In the genomic region with DNA sequence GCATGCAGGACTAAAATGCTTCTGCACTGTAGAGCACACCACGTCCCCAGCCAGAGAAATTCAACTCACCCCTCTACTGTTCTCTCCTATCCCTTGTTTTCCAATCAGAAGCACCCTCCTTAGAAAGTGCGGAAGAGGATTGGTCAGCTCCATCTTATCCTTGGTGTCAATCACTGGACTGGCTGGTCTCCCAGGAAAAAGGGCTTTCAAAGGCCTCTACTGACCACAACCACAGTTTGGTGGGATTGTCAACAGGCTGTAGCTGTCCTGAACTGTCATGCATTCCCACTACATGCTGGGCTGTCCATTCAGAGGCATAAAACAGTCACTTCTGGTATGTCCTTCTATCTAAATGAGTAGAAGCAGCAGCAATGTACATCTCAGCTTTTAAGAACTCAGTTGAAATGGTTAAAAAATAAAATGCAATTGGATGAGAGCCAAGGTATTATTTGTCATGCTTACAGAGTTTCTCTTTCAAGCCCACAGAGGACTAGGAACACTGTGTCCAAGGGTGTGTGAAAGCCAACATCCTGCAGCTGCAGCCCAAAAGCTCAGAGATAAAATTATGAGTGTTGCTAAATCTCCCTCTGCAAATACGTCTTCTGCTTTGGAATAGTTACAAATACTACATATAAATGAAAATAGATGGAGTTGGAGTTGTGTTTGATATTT, we compare ENCODE assay signal across 18 mouse cellular contexts.
DNase-seq lines count a peak whose midpoint lies in the region; ATAC-seq and TF ChIP-seq lines count a peak whose summit lies in the region.
"Had no signal": no experiment of that assay in that cellular context is flagged by ENCODE, and none has a peak within 500 bp of the region (broad histone marks: within the 10 kb centered on the region; RNA-seq: fewer than 3 reads in every experiment).

No protein-coding gene starts in this region.

- no peaks in the 10 kb centered on the region for H3K36me3 ChIP-seq in heart, adult 2 months (ENCODE audit: control insufficient read depth, insufficient read depth, low read length)
- no peaks in the 10 kb centered on the region for H3K36me3 ChIP-seq in heart, embryonic 11.5 days (ENCODE audit: control insufficient read depth, insufficient read depth, low read length)
- no peaks in the 10 kb centered on the region for H3K36me3 ChIP-seq in lung, embryonic 14.5 days (ENCODE audit: insufficient read depth)
- H3K36me3 ChIP-seq in embryonic facial prominence, embryonic 14.5 days (ENCODE audit: control insufficient read depth, insufficient read depth, low read length), result no peaks in the 10 kb centered on the region
- no peaks in the 10 kb centered on the region for H3K36me3 ChIP-seq in forebrain, embryonic 11.5 days (ENCODE audit: control insufficient read depth, insufficient read depth, low read length)
- H3K36me3 ChIP-seq: hindbrain, embryonic 13.5 days; limb, embryonic 15.5 days; liver, embryonic 15.5 days had no signal

- no peak overlapping the region for H3K4me3 ChIP-seq in heart, adult 2 months
- H3K4me3 ChIP-seq in heart, embryonic 11.5 days (ENCODE audit: low read depth, low read length), result no peak overlapping the region
- H3K4me3 ChIP-seq in lung, embryonic 14.5 days (ENCODE audit: low read depth, low read length), result no peak overlapping the region
- no peak overlapping the region for H3K4me3 ChIP-seq in embryonic facial prominence, embryonic 14.5 days (ENCODE audit: low read depth, low read length)
- no peak overlapping the region for H3K4me3 ChIP-seq in forebrain, embryonic 11.5 days (ENCODE audit: low read depth, low read length)
- H3K4me3 ChIP-seq: erythroblast, embryonic 14.5 days; hindbrain, embryonic 13.5 days; limb, embryonic 15.5 days; liver, embryonic 15.5 days had no signal

- no peak overlapping the region for H3K9ac ChIP-seq in heart, adult 2 months (ENCODE audit: low read depth, low read length)
- no peak overlapping the region for H3K9ac ChIP-seq in heart, embryonic 11.5 days (ENCODE audit: low read depth, low read length)
- no peak overlapping the region for H3K9ac ChIP-seq in lung, embryonic 14.5 days
- no peak overlapping the region for H3K9ac ChIP-seq in embryonic facial prominence, embryonic 14.5 days (ENCODE audit: low read depth, low read length)
- no peak overlapping the region for H3K9ac ChIP-seq in forebrain, embryonic 11.5 days (ENCODE audit: low read length)
- H3K9ac ChIP-seq: hindbrain, embryonic 13.5 days; limb, embryonic 15.5 days; liver, embryonic 15.5 days had no signal

- no peak for TF ChIP-seq POLR2A in heart, adult 2 months (IDR thresholded peaks at IDR 0.05; ENCODE audit: insufficient read depth, low read depth, low read length)

- no peak for TF ChIP-seq EP300 in heart, adult 2 months (IDR thresholded peaks at IDR 0.05; ENCODE audit: insufficient read depth, low read depth, low read length)

- H3K79me2 ChIP-seq in heart, adult 2 months (replicated peaks; ENCODE audit: control insufficient read depth, insufficient read depth, low read length), result no peaks in the 10 kb centered on the region

- no peaks in the 10 kb centered on the region for H3K4me1 ChIP-seq in heart, adult 2 months (ENCODE audit: control insufficient read depth, insufficient read depth, low read length)
- no peaks in the 10 kb centered on the region for H3K4me1 ChIP-seq in heart, embryonic 11.5 days (ENCODE audit: control insufficient read depth, insufficient read depth, low read length)
- H3K4me1 ChIP-seq in lung, embryonic 14.5 days (ENCODE audit: insufficient read depth), result peaks cover 5% of the 10 kb centered on the region; the same call in 1 of the 2 replicates
- H3K4me1 ChIP-seq in embryonic facial prominence, embryonic 14.5 days (ENCODE audit: control insufficient read depth, insufficient read depth, low read length), result no peaks in the 10 kb centered on the region
- no peaks in the 10 kb centered on the region for H3K4me1 ChIP-seq in forebrain, embryonic 11.5 days (replicated peaks; ENCODE audit: control insufficient read depth, insufficient read depth, low read length)
- H3K4me1 ChIP-seq: hindbrain, embryonic 13.5 days; limb, embryonic 15.5 days; liver, embryonic 15.5 days had no signal

- H3K4me2 ChIP-seq in heart, embryonic 11.5 days, result no peak overlapping the region
- H3K4me2 ChIP-seq in lung, embryonic 14.5 days, result no peak overlapping the region
- no peak overlapping the region for H3K4me2 ChIP-seq in embryonic facial prominence, embryonic 14.5 days (ENCODE audit: low read depth, low read length)
- H3K4me2 ChIP-seq in forebrain, embryonic 11.5 days (ENCODE audit: low read depth, low read length, severe bottlenecking), result no peak overlapping the region
- H3K4me2 ChIP-seq: hindbrain, embryonic 13.5 days; limb, embryonic 15.5 days; liver, embryonic 15.5 days; midbrain, embryonic 11.5 days had no signal

- H3K27me3 ChIP-seq in heart, adult 2 months (ENCODE audit: control insufficient read depth, insufficient read depth, low read length), result no peaks in the 10 kb centered on the region
- H3K27me3 ChIP-seq in heart, embryonic 11.5 days (ENCODE audit: control insufficient read depth, insufficient read depth, low read length), result no peaks in the 10 kb centered on the region
- H3K27me3 ChIP-seq in lung, embryonic 14.5 days (ENCODE audit: insufficient read depth, low read length), result no peaks in the 10 kb centered on the region
- H3K27me3 ChIP-seq in embryonic facial prominence, embryonic 14.5 days (replicated peaks; ENCODE audit: control insufficient read depth, insufficient read depth, low read length), result no peaks in the 10 kb centered on the region
- no peaks in the 10 kb centered on the region for H3K27me3 ChIP-seq in forebrain, embryonic 11.5 days (ENCODE audit: control insufficient read depth, insufficient read depth, low read length)
- H3K27me3 ChIP-seq: hindbrain, embryonic 13.5 days; limb, embryonic 15.5 days; liver, embryonic 15.5 days had no signal

- no peaks in the 10 kb centered on the region; the same call in 1 of the 2 replicates for H3K9me3 ChIP-seq in heart, embryonic 11.5 days (replicated peaks; ENCODE audit: control insufficient read depth, low read length)
- peaks cover 11% of the 10 kb centered on the region; the same call in 1 of the 2 replicates for H3K9me3 ChIP-seq in lung, embryonic 14.5 days (ENCODE audit: low read depth, low read length)
- peaks cover 9% of the 10 kb centered on the region for H3K9me3 ChIP-seq in embryonic facial prominence, embryonic 14.5 days (ENCODE audit: control insufficient read depth, low read length)
- no peaks in the 10 kb centered on the region; the same call in 1 of the 2 replicates for H3K9me3 ChIP-seq in forebrain, embryonic 11.5 days (ENCODE audit: control insufficient read depth, low read length)
- H3K9me3 ChIP-seq: limb, embryonic 15.5 days; liver, embryonic 15.5 days had no signal

- 64% methylated on average over 3 of the region's 3 CpGs for WGBS in heart, adult 2 months
- WGBS in heart, embryonic 11.5 days (ENCODE audit: insufficient replicate concordance), result 73% methylated on average over 3 of the region's 3 CpGs
- WGBS in lung, embryonic 14.5 days, result 57% methylated on average over 3 of the region's 3 CpGs
- WGBS in embryonic facial prominence, embryonic 14.5 days, result 74% methylated on average over 3 of the region's 3 CpGs
- 85% methylated on average over 3 of the region's 3 CpGs for WGBS in forebrain, embryonic 11.5 days

- TF ChIP-seq CTCF in heart, adult 2 months (IDR thresholded peaks at IDR 0.05), result no peak
- no peak for TF ChIP-seq CTCF in lung, embryonic 14.5 days (IDR thresholded peaks at IDR 0.05; ENCODE audit: low read depth)

- intact Hi-C loops in heart, adult 2 months (cut with DNase I), result no loop called here
- intact Hi-C loops in heart, postnatal 14 days (cut with DNase I), result no loop called here

- no peak for ATAC-seq in heart, embryonic 11.5 days (replicated peaks; ENCODE audit: insufficient number of reproducible peaks, low FRiP score, low TSS enrichment)
- peak; percentile 94 for ATAC-seq in lung, embryonic 14.5 days (ENCODE audit: insufficient read depth)
- no peak for ATAC-seq in embryonic facial prominence, embryonic 14.5 days (ENCODE audit: low read depth)
- no peak for ATAC-seq in forebrain, embryonic 11.5 days (replicated peaks; ENCODE audit: low FRiP score)
- ATAC-seq: forebrain, embryonic 16.5 days; inflammation-experienced regulatory T-cells, adult 6 months had no signal

- H3K27ac ChIP-seq in heart, adult 2 months, result no peak overlapping the region
- no peak overlapping the region for H3K27ac ChIP-seq in heart, embryonic 11.5 days (ENCODE audit: low read depth, low read length)
- H3K27ac ChIP-seq in lung, embryonic 14.5 days (ENCODE audit: low read depth), result peak overlapping the region; percentile 39
- H3K27ac ChIP-seq in embryonic facial prominence, embryonic 14.5 days (replicated peaks; ENCODE audit: low read depth, low read length), result no peak overlapping the region
- H3K27ac ChIP-seq in forebrain, embryonic 11.5 days (ENCODE audit: low read depth, low read length), result no peak overlapping the region
- H3K27ac ChIP-seq: hindbrain, embryonic 13.5 days; limb, embryonic 15.5 days; liver, embryonic 15.5 days had no signal

- DNase-seq in heart, adult 2 months, result peak; percentile 22 to 46
- peak; percentile 93 for DNase-seq in lung, embryonic 14.5 days
- no peak for DNase-seq in lung, postnatal 10 days
- DNase-seq in embryonic facial prominence, embryonic 14.5 days (ENCODE audit: low spot score), result peak; percentile 36
- DNase-seq in heart, postnatal 14 days, result peak; percentile 29 to 35
- no peak for DNase-seq in forebrain, embryonic 11.5 days (ENCODE audit: low spot score)
- DNase-seq: adrenal gland, adult 2 months; cerebellum, adult 8-10 months; kidney, adult 2 months; thymus, postnatal 14 days had no signal

Comparison
In these comparisons a context has a peak if more than half of its experiments do, and no peak if none do; other contexts are left out.
1. DNase-seq: peak in heart, adult 2 months (2 of 2), lung, embryonic 14.5 days (single experiment), embryonic facial prominence, embryonic 14.5 days (single experiment) and heart, postnatal 14 days (2 of 2); none in lung, postnatal 10 days (single experiment) and forebrain, embryonic 11.5 days (single experiment).